Mouse (Mus musculus) hindbrain, embryonic 14.5 days (tissue): ENCODE measurements around the gene Inmt. TPM values are rescaled to one million over a fixed set of nuclear protein-coding genes. Genes with fewer than 3 reads are reported as not detected.

Experiments used
- ATAC-seq: fragments of 200-750 bp; cut with Nextera tagmentation; 2 replicates; pipeline ENCODE4 v1.8.0; 2017; ENCODE audit warnings: moderate number of reproducible peaks, mild to moderate bottlenecking, moderate TSS enrichment, moderate library complexity; ENCODE audit not compliant: low FRiP score
- DNase-seq: peaks from one replicate; pipeline ENCODE4 v3.0.0-alpha.2; 2015; ENCODE audit warnings: low spot score
- H3K27ac ChIP-seq: fragments of 300-500 bp; sonication (generic); 2 replicates; pipeline ENCODE4 v1.5.1; 2014; ENCODE audit warnings: mild to moderate bottlenecking, moderate library complexity
- H3K27me3 ChIP-seq: fragments of 300-500 bp; sonication (generic); 2 replicates; pipeline ENCODE4 v1.6.1; 2014; ENCODE audit warnings: mild to moderate bottlenecking, low read length, mixed read lengths; ENCODE audit not compliant: control insufficient read depth, insufficient read depth
- H3K36me3 ChIP-seq: fragments of 300-500 bp; sonication (generic); replicated peaks from 2 replicates; pipeline ENCODE4 v1.6.1; 2014; ENCODE audit not compliant: control insufficient read depth, insufficient read depth
- H3K4me1 ChIP-seq: fragments of 300-500 bp; sonication (generic); replicated peaks from 2 replicates; pipeline ENCODE4 v1.6.1; 2014; ENCODE audit warnings: antibody characterized with exemption, low read length, mixed read lengths; ENCODE audit not compliant: control insufficient read depth, insufficient read depth
- H3K4me2 ChIP-seq: fragments of 300-500 bp; sonication (generic); replicated peaks from 2 replicates; pipeline ENCODE4 v1.6.1; 2014; ENCODE audit warnings: mild to moderate bottlenecking, moderate library complexity
- H3K4me3 ChIP-seq: fragments of 300-500 bp; sonication (generic); replicated peaks from 2 replicates; pipeline ENCODE4 v1.5.1; 2014; ENCODE audit warnings: mild to moderate bottlenecking, low read length
- H3K9ac ChIP-seq: fragments of 300-500 bp; sonication (generic); 2 replicates; pipeline ENCODE4 v1.6.1; 2014
- H3K9me3 ChIP-seq: fragments of 300-500 bp; sonication (generic); 2 replicates; pipeline ENCODE4 v1.6.1; 2016; ENCODE audit warnings: low read length; ENCODE audit not compliant: control insufficient read depth
- WGBS: fragments of 180-500 bp; shearing (Covaris S2); extraction: QIAGEN DNeasy Blood & Tissue Kit; methylation state at CpG from one replicate; pipeline ENCODE4 v1.1.7; 2014; 5-methylcytosine and 5-hydroxymethylcytosine counted together
- polyA plus RNA-seq: library from polyadenylated mRNA; unstranded; fragments of >200 nt; fragmentation: Nextera tagmentation; extraction: Ambion mirVana; gene quantifications from 2 replicates; pipeline ENCODE4 v1.2.1, GENCODE M21; 2014

The Inmt gene
- polyA plus RNA-seq, 1 experiment from 2014 or later, result not detected

DNA sequence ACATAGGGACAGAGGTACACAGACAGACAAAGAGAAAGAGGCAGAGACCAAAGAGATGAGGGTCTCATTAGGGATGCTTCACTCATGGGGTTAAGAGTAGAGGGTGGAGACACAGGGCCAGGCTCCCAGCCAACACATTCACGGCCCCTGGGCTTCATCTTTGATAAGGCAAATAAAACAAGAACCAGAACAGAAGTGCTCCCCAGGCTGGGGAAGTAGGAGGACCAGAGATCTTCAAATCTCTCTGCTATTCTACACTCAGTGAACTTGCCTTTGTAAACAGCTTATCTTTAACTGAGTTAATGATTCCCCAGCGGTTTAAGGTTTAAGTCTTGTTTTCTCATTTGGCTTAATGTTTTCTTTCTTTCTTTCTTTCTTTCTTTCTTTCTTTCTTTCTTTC, 613 bp upstream of the Inmt start:
- Histone ChIP-seq H3K4me1 (no peaks in the 10 kb centered on the region), H3K27ac (no peak overlapping the region), H3K4me2 (no peak overlapping the region), H3K36me3 (no peaks in the 10 kb centered on the region), H3K27me3 (peaks cover 28% of the 10 kb centered on the region), H3K4me3 (no peak overlapping the region), H3K9ac (no peak overlapping the region), H3K9me3 (no peaks in the 10 kb centered on the region)
- WGBS, result 59% methylated on average over 2 of the region's 2 CpGs
- no peak for DNase-seq
- no peak for ATAC-seq

DNA sequence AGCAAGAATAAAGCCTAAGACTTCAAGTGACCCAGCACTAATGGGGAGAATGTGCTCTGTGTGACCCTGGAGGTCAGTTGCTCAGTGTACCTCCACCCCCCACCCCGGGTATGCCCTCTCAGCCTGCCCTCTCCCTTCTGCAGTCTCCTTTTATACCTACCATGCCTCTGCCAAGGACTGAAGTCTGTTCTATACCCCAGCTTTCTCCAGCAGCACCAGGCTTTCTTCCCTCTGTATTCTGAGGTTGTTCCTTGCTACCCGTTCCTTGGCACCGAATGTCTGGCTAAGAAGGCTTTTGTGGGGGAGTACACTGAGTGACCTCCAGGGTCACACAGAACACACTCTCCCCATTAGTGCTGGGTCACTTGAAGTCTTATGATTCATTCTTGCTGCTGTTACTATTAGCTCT, 898 bp downstream of the Inmt start:
- DNase-seq, result no peak
- Histone ChIP-seq H3K36me3 (no peaks in the 10 kb centered on the region), H3K27me3 (peaks cover 42% of the 10 kb centered on the region), H3K4me1 (no peaks in the 10 kb centered on the region), H3K4me2 (no peak overlapping the region), H3K27ac (no peak overlapping the region), H3K9me3 (no peaks in the 10 kb centered on the region), H3K9ac (no peak overlapping the region), H3K4me3 (no peak overlapping the region)
- 10% methylated on average over 3 of the region's 3 CpGs for WGBS
- ATAC-seq, result no peak

DNA sequence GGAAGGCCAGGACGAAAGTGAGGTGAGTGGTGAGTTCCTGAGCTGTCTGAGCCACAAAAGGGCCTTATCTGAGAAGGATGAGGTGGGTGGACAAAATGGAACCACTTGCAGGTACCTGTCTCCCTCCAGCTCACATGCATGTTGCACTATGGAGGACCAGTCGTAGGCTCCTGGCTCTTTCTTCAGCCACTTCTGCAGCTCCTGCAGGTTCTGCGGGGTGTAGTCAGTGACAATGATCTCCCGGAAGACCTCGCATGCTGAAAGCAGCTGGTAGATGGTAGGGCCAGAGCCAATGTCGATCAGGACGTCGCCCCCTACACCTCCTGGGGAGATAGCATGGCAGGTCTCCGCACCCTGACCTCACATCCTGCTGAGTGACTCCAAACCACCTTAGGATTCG, 1.7 kb downstream of the Inmt start:
- DNase-seq (no peak), ATAC-seq (no peak)
- H3K36me3 ChIP-seq, result no peaks in the 10 kb centered on the region
- no peak overlapping the region for H3K4me2 ChIP-seq
- WGBS, result 48% methylated on average over 10 of the region's 10 CpGs
- H3K27me3 ChIP-seq, result peaks cover 48% of the 10 kb centered on the region
- H3K9me3 ChIP-seq, result no peaks in the 10 kb centered on the region
- no peak overlapping the region for H3K4me3 ChIP-seq
- no peak overlapping the region for H3K9ac ChIP-seq
- H3K27ac ChIP-seq, result no peak overlapping the region
- no peaks in the 10 kb centered on the region for H3K4me1 ChIP-seq

DNA sequence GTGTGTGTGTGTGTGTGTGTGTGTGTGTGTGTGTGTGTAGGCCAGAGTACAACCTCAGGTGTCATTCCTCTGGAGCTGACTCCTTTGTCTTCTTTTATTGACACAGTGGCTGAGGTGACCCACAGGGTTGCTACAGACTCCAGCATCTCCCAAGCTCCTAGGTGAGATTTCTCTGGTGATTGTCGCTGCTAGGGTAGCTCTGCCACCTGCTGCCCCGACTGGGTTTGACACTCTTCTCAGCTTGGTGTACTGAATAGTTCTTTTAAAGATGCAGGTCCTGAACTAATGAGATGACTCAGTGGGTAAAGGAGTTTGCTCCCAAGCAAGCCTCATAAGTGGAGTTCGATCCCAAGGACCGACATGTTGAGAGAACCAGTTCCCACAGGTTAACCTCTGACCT, 3.2 kb downstream of the Inmt start:
- H3K4me3 ChIP-seq, result no peak overlapping the region
- no peaks in the 10 kb centered on the region for H3K4me1 ChIP-seq
- 57% methylated on average over 4 of the region's 4 CpGs for WGBS
- ATAC-seq (no peak), DNase-seq (no peak)
- H3K27ac ChIP-seq, result no peak overlapping the region
- H3K9me3 ChIP-seq, result no peaks in the 10 kb centered on the region
- peaks cover 61% of the 10 kb centered on the region for H3K27me3 ChIP-seq
- H3K36me3 ChIP-seq, result no peaks in the 10 kb centered on the region
- no peak overlapping the region for H3K9ac ChIP-seq
- H3K4me2 ChIP-seq, result no peak overlapping the region

DNA sequence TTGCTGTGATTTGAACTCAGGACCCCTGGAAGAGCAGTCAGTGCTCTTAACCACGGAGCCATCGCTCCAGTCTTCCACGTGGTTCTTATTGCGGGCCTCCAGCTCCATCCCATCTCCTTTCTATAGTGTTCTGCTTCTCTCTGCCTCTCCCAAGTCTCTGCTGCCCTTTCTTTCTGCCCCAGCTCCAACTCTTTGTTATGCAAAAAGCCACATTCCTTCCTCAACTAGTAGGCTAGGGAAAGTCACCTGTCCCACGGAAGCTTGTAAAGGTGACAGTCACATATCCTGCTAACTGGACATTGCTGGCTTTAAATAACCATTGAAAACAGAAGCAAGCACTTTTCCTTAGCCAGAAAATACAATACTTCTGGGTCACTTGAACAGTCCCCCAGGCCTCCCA, 5.0 kb downstream of the Inmt start:
- Histone ChIP-seq H3K27me3 (peaks cover 73% of the 10 kb centered on the region), H3K4me2 (no peak overlapping the region)
- ATAC-seq, result no peak

DNA sequence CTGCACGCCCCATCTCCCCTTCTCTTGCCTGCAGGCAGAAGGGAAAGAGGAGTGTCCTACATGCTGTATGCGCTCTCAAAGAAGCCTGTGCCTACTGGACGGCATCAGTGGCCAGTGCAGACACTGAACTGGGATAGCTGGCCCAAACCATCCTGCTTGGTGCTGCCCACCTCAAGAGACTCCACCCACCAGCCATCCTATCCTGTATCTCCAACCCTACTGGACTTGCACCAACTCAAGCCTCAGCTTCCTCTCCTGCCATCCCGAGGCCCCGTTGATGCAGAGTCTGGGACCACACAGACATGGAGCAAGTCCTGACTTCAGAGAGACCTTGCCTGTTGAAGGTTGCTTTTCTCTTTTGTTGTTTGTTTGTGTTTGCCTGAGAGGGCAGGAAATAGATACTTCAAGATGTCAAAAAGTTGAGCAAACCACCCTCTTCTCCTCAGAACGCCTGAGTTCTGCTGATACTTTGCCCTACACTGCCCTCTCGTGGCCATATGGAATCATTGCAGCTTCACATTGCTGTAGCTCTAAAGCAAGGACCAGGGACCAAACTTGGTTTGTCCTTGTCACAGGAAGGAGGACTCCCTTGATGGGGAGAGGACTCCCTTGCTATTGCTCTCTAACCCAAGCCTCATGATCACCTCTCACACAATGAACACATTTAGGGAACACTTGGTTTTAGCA, 7.9 kb downstream of the Inmt start:
- ATAC-seq (0 out of 2 replicates have a peak, but pooled peaks have one; percentile 24), DNase-seq (peak; percentile 88)
- Histone ChIP-seq H3K27me3 (peaks cover 80% of the 10 kb centered on the region), H3K27ac (no peak overlapping the region), H3K4me2 (no peak overlapping the region), H3K9me3 (no peaks in the 10 kb centered on the region), H3K36me3 (no peaks in the 10 kb centered on the region), H3K4me1 (no peaks in the 10 kb centered on the region), H3K4me3 (no peak overlapping the region), H3K9ac (no peak overlapping the region)
- WGBS, result 55% methylated on average over 7 of the region's 7 CpGs

More for the DNA sequence above, 5.0 kb downstream of the Inmt start:
- Histone ChIP-seq H3K4me1 (no peaks in the 10 kb centered on the region), H3K9me3 (no peaks in the 10 kb centered on the region), H3K9ac (no peak overlapping the region), H3K36me3 (no peaks in the 10 kb centered on the region), H3K27ac (no peak overlapping the region), H3K4me3 (no peak overlapping the region)
- DNase-seq, result no peak
- WGBS, result 64% methylated on average over 5 of the region's 5 CpGs

DNA sequence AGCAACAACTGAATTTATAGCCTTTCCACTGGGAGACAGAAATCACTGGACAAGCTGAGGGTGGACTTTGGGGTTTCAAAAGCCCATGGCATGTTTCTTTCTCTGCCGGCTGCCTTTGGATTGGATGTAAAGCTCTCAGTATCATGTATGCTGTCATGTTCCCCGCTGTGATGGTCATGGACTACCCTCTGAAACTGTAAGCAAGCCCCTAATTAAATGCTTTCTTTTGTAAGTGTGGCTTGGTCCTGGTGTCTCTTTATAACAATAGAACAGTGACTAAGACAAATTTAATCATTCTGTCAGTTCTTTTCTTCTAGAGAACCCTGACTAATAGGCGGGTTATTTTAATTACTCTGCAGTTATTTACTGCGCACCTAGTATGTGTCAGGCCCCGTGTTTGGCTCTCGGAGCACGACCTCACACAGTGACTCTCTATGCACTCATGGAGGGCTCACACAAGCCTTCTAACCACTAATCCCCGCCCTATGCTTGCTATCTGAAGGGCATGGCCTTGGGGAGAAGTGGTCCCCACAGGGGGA, 11.7 kb downstream of the Inmt start:
- Histone ChIP-seq H3K27ac (no peak overlapping the region), H3K9me3 (no peaks in the 10 kb centered on the region), H3K4me1 (no peaks in the 10 kb centered on the region), H3K36me3 (no peaks in the 10 kb centered on the region), H3K4me3 (no peak overlapping the region), H3K27me3 (peaks cover 57% of the 10 kb centered on the region), H3K4me2 (no peak overlapping the region), H3K9ac (no peak overlapping the region)
- WGBS, result 40% methylated on average over 8 of the region's 8 CpGs
- DNase-seq, result no peak
- no peak for ATAC-seq

DNA sequence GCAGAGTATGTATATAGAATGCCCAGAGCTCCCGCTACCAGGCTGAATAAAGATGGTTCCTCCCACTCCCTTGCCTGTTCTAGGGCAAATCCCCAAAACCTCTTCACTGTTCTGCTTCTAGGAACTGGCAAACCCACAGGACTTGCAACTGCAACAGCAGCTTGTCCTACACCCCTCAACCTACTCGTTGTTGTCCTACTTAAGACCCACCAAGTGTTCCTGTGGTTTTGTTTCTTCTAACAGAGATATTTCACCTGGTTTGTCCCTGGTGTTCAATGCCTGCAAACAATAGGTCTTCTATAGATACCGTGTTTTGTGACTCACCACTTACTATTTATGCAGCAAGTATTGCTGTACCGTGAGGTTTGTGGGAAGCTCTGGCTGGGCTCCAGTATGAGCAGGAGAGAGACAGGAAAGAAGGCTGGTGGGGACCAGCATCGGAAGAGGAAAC, 13.5 kb downstream of the Inmt start:
- no peaks in the 10 kb centered on the region for H3K4me1 ChIP-seq
- H3K4me2 ChIP-seq, result no peak overlapping the region
- no peak overlapping the region for H3K27ac ChIP-seq
- DNase-seq, result no peak
- no peak overlapping the region for H3K4me3 ChIP-seq
- 79% methylated on average over 5 of the region's 5 CpGs for WGBS
- H3K9me3 ChIP-seq, result no peaks in the 10 kb centered on the region
- H3K27me3 ChIP-seq, result peaks cover 41% of the 10 kb centered on the region
- H3K36me3 ChIP-seq, result no peaks in the 10 kb centered on the region
- no peak overlapping the region for H3K9ac ChIP-seq
- ATAC-seq, result no peak

DNA sequence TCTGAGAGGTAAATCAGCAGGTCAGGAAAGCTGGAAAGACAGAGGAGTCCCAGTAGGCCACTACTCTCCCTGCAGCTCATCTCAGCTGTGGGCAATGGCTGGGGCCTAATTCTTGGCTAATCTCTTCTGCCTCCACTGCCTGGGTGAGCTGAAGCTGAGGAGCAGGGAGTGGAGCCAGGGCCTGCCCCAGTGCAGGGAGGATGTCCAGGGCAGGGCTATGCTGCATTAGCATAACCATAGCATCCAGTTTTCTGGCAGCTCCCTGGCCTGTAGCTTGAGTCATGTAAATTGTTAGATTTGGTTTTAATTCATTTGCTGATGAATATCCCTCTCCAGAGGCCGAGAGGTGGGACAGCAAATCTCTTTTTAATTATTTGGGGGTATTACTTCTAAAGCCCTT, 15.6 kb downstream of the Inmt start:
- no peak for ATAC-seq
- 62% methylated on average over 1 of the region's 1 CpGs for WGBS
- Histone ChIP-seq H3K4me3 (no peak overlapping the region), H3K4me2 (no peak overlapping the region), H3K27ac (no peak overlapping the region), H3K9me3 (no peaks in the 10 kb centered on the region), H3K4me1 (no peaks in the 10 kb centered on the region), H3K9ac (no peak overlapping the region), H3K36me3 (no peaks in the 10 kb centered on the region), H3K27me3 (peaks cover 20% of the 10 kb centered on the region)
- DNase-seq, result no peak
